In genomic region chr7:127614091-127614490, GRCm38 (mm10) we compare ENCODE assay signal across 8 mouse cellular contexts. TPM values are rescaled to one million over a fixed set of nuclear protein-coding genes. Genes with fewer than 3 reads are reported as not detected.
DNase-seq lines count a peak whose midpoint lies in the region; ATAC-seq and TF ChIP-seq lines count a peak whose summit lies in the region.

No protein-coding gene starts in this region.

- ATAC-seq in forebrain, postnatal 0 days, result no peak
- no peak for ATAC-seq in liver, embryonic 13.5 days (ENCODE audit: low read depth)
- no peak for ATAC-seq in cerebellum, adult (ENCODE audit: insufficient number of reproducible peaks, low FRiP score, low TSS enrichment)

- H3K27me3 ChIP-seq in CH12.LX (replicated peaks), result peaks cover 38% of the 10 kb centered on the region
- no peaks in the 10 kb centered on the region for H3K27me3 ChIP-seq in forebrain, postnatal 0 days (ENCODE audit: insufficient read depth, low read length)
- 0 out of 2 replicates have a peak, but pooled peaks cover 6% of the 10 kb centered on the region for H3K27me3 ChIP-seq in liver, embryonic 13.5 days

- H3K9me3 ChIP-seq in CH12.LX (replicated peaks; ENCODE audit: low read length), result peaks cover 9% of the 10 kb centered on the region
- no peaks in the 10 kb centered on the region for H3K9me3 ChIP-seq in forebrain, postnatal 0 days (ENCODE audit: low read length)
- H3K9me3 ChIP-seq in liver, embryonic 13.5 days (replicated peaks), result no peaks in the 10 kb centered on the region

- peak overlapping the region; percentile 77 for H3K4me3 ChIP-seq in gastrocnemius, adult 2 months
- H3K4me3 ChIP-seq in CH12.LX (replicated peaks in 1 of 3; ENCODE audit: low read depth in 2 of 3, low read length in 2 of 3, poor library complexity in 1 of 3), result peak overlapping the region in 2 of 3 experiments; percentile 38 to 67
- peak overlapping the region; percentile 100 for H3K4me3 ChIP-seq in forebrain, postnatal 0 days (ENCODE audit: low read depth, low read length)
- peak overlapping the region; percentile 78 for H3K4me3 ChIP-seq in liver, embryonic 13.5 days (replicated peaks)

- DNase-seq in gastrocnemius, adult 2 months, result peak; percentile 14
- no peak for DNase-seq in gastrocnemius, adult 8-10 months (ENCODE audit: low spot score in 2 of 2)
- DNase-seq in CH12.LX (ENCODE audit: extremely low read depth), result no peak
- no peak for DNase-seq in forebrain, postnatal 0 days
- DNase-seq in liver, embryonic 13.5 days, result no peak
- DNase-seq in frontal cortex, postnatal 36 days (ENCODE audit: low spot score in 2 of 2), result no peak
- DNase-seq in right cerebral cortex, adult 18-20 months, result no peak

- TF ChIP-seq EP300 in CH12.LX (IDR thresholded peaks at IDR 0.05; ENCODE audit: low read length), result no peak

- TF ChIP-seq RAD21 in CH12.LX (IDR thresholded peaks at IDR 0.05; ENCODE audit: low read depth, low read length), result no peak

- TF ChIP-seq POLR2A in CH12.LX (IDR thresholded peaks at IDR 0.05; ENCODE audit: low read depth, low read length), result no peak

- in situ Hi-C loops in CH12.LX (cut with MboI; ENCODE audit: low pct_ligation_motif_present, low pct_unique_long_range_greater_than_20kb, low sequenced_read_pairs), result no loop called here

- dilution Hi-C loops in CH12.LX (cut with MboI; ENCODE audit: extremely low pct_ligation_motif_present, extremely low pct_unique_long_range_greater_than_20kb, low sequenced_read_pairs), result no loop called here

- H3K4me1 ChIP-seq in CH12.LX (ENCODE audit: control insufficient read depth in 1 of 2, insufficient read depth in 2 of 2), result peaks cover 4 to 12% of the 10 kb centered on the region in 2 experiments; a peak in 2 of 4 replicates
- H3K4me1 ChIP-seq in forebrain, postnatal 0 days (ENCODE audit: insufficient read depth), result peaks cover 21% of the 10 kb centered on the region
- peaks cover 22% of the 10 kb centered on the region for H3K4me1 ChIP-seq in liver, embryonic 13.5 days (replicated peaks)

- TF ChIP-seq CTCF in gastrocnemius, adult 2 months (IDR thresholded peaks at IDR 0.05), result no peak
- no peak for TF ChIP-seq CTCF in CH12.LX (conservative IDR thresholded peaks at IDR 0.05 in 1 of 2, IDR thresholded peaks at IDR 0.05 in 1 of 2; ENCODE audit: low read depth in 2 of 2, low read length in 2 of 2)
- TF ChIP-seq CTCF in forebrain, postnatal 0 days (IDR thresholded peaks at IDR 0.05; ENCODE audit: low read depth), result no peak

- H3K36me3 ChIP-seq in CH12.LX (replicated peaks in 1 of 2; ENCODE audit: control insufficient read depth in 1 of 2, insufficient read depth in 1 of 2, low read length in 1 of 2), result peaks cover 14% of the 10 kb centered on the region in 2 experiments
- H3K36me3 ChIP-seq in forebrain, postnatal 0 days (ENCODE audit: insufficient read depth), result peaks cover 35% of the 10 kb centered on the region
- H3K36me3 ChIP-seq in liver, embryonic 13.5 days, result peaks cover 34% of the 10 kb centered on the region

- intact Hi-C loops in gastrocnemius, adult 2 months (cut with DNase I), result loop anchor here (1.0 kb wide), 1 partner anchor 23 kb away; no protein-coding TSS in a partner anchor

- H3K9ac ChIP-seq in CH12.LX (ENCODE audit: insufficient read depth, low read depth), result peak overlapping the region; percentile 97
- H3K9ac ChIP-seq in forebrain, postnatal 0 days, result peak overlapping the region; percentile 96
- H3K9ac ChIP-seq in liver, embryonic 13.5 days, result peak overlapping the region; percentile 87

- H3K4me2 ChIP-seq in CH12.LX (ENCODE audit: insufficient read depth, low read depth, poor library complexity, severe bottlenecking), result peak overlapping the region; percentile 86
- H3K4me2 ChIP-seq in forebrain, postnatal 0 days (ENCODE audit: low read depth), result peak overlapping the region; percentile 88
- H3K4me2 ChIP-seq in liver, embryonic 13.5 days, result peak overlapping the region; percentile 91

- peak overlapping the region; percentile 91 for H3K27ac ChIP-seq in gastrocnemius, adult 2 months
- H3K27ac ChIP-seq in CH12.LX (ENCODE audit: insufficient read depth, low read depth), result no peak overlapping the region
- no peak overlapping the region for H3K27ac ChIP-seq in forebrain, postnatal 0 days (ENCODE audit: low read depth, low read length)
- H3K27ac ChIP-seq in liver, embryonic 13.5 days, result peak overlapping the region; percentile 60

- 17% methylated on average over 8 of the region's 8 CpGs for WGBS in forebrain, postnatal 0 days
- 31% methylated on average over 8 of the region's 8 CpGs for WGBS in liver, embryonic 13.5 days (ENCODE audit: insufficient replicate concordance)

- H3K79me2 ChIP-seq in CH12.LX (replicated peaks; ENCODE audit: control insufficient read depth, extremely low read depth, insufficient read depth, poor library complexity, severe bottlenecking), result no peaks in the 10 kb centered on the region

TF ChIP-seq in CH12.LX, 34 proteins besides CTCF, POLR2A, EP300 and RAD21:
- TF ChIP-seq MAZ (IDR thresholded peaks at IDR 0.05; ENCODE audit: low read depth, low read length), result no peak
- TF ChIP-seq ZNF384 (IDR thresholded peaks at IDR 0.05; ENCODE audit: low read depth, low read length), result no peak
- no peak for TF ChIP-seq GABPA (IDR thresholded peaks at IDR 0.05; ENCODE audit: insufficient replicate concordance, low read depth, low read length)
- no peak for TF ChIP-seq TCF12 (IDR thresholded peaks at IDR 0.05; ENCODE audit: low read depth, low read length)
- no peak for TF ChIP-seq NELFE (IDR thresholded peaks at IDR 0.05; ENCODE audit: low read depth, low read length)
- no peak for TF ChIP-seq CHD1 (IDR thresholded peaks at IDR 0.05; ENCODE audit: low read depth, low read length)
- no peak for TF ChIP-seq PAX5 (IDR thresholded peaks at IDR 0.05; ENCODE audit: low read length)
- TF ChIP-seq E2F4 (IDR thresholded peaks at IDR 0.05; ENCODE audit: insufficient replicate concordance, low read depth, low read length), result no peak
- TF ChIP-seq HCFC1 (IDR thresholded peaks at IDR 0.05; ENCODE audit: low read depth, low read length), result no peak
- TF ChIP-seq UBTF (IDR thresholded peaks at IDR 0.05; ENCODE audit: low read depth, low read length), result no peak
- no peak for TF ChIP-seq SMC3 (IDR thresholded peaks at IDR 0.05; ENCODE audit: low read depth, low read length)
- no peak for TF ChIP-seq MXI1 (IDR thresholded peaks at IDR 0.05; ENCODE audit: low read depth, low read length)
- no peak for TF ChIP-seq POLR2AphosphoS2 (IDR thresholded peaks at IDR 0.05; ENCODE audit: low read depth, low read length)

RNA-seq across cellular contexts. Expression of gene Zfp629, which starts 1.5 kb away (rescaled TPM):
- total RNA-seq in gastrocnemius, adult 2 months (2021), result 1 to 10 TPM; 9.3 TPM
- total RNA-seq in gastrocnemius, adult 8-10 months (2022), result 1 to 10 TPM; 6.8 to 7.8 (median 7.4) TPM
- total RNA-seq in CH12.LX (2012; rRNA removed), result 2.4 and 3.2 TPM in 2 replicates
- 0.38 and 0.59 TPM in 2 replicates for total RNA-seq in CH12.LX (2014; rRNA removed)
- 0.48 and 0.94 TPM in 2 replicates for polyA plus RNA-seq in CH12.LX (2012; ENCODE audit: insufficient read length, low read depth)
- 27.6 and 35.7 TPM in 2 replicates for total RNA-seq in forebrain, postnatal 0 days (2014; rRNA removed)
- polyA plus RNA-seq in forebrain, postnatal 0 days (2015; fragmentation: Nextera tagmentation; extraction: Ambion mirVana), result 9.6 and 10.5 TPM in 2 replicates
- polyA plus RNA-seq in liver, embryonic 13.5 days (2015; fragmentation: Nextera tagmentation; extraction: Ambion mirVana), result 1.6 and 1.8 TPM in 2 replicates

RNA-seq across cellular contexts. Expression of gene Rnf40, which starts 25.5 kb away (rescaled TPM):
- total RNA-seq in gastrocnemius, adult 2 months (2021), result 10 to 100 TPM; 33.3 to 34.6 TPM
- 10 to 100 TPM; 28.6 to 32.3 (median 30.6) TPM for total RNA-seq in gastrocnemius, adult 8-10 months (2022)
- total RNA-seq in CH12.LX (2012; rRNA removed) (48.6 and 50.9 TPM in 2 replicates), CH12.LX (2014; rRNA removed) (39.3 and 40.6 TPM in 2 replicates)
- 73.0 and 95.2 TPM in 2 replicates for polyA plus RNA-seq in CH12.LX (2012; ENCODE audit: insufficient read length, low read depth)
- 49.8 and 60.1 TPM in 2 replicates for total RNA-seq in forebrain, postnatal 0 days (2014; rRNA removed)
- 34.5 and 37.8 TPM in 2 replicates for polyA plus RNA-seq in forebrain, postnatal 0 days (2015; fragmentation: Nextera tagmentation; extraction: Ambion mirVana)
- 18.8 and 25.3 TPM in 2 replicates for polyA plus RNA-seq in liver, embryonic 13.5 days (2015; fragmentation: Nextera tagmentation; extraction: Ambion mirVana)

RNA-seq across cellular contexts. Expression of gene Ccdc189, which starts 25.7 kb away (rescaled TPM):
- 1 to 10 TPM; 1.7 to 2.4 TPM for total RNA-seq in gastrocnemius, adult 2 months (2021)
- total RNA-seq in gastrocnemius, adult 8-10 months (2022), result 1 to 10 TPM; 2.0 to 2.6 (median 2.2) TPM
- total RNA-seq in CH12.LX (2012; rRNA removed) (2.2 and 2.9 TPM in 2 replicates), CH12.LX (2014; rRNA removed) (2.2 and 2.9 TPM in 2 replicates)
- polyA plus RNA-seq in CH12.LX (2012; ENCODE audit: insufficient read length, low read depth), result 2.0 and 2.1 TPM in 2 replicates
- 9.0 and 11.0 TPM in 2 replicates for total RNA-seq in forebrain, postnatal 0 days (2014; rRNA removed)
- polyA plus RNA-seq in forebrain, postnatal 0 days (2015; fragmentation: Nextera tagmentation; extraction: Ambion mirVana), result 10.1 and 16.0 TPM in 2 replicates
- polyA plus RNA-seq in liver, embryonic 13.5 days (2015; fragmentation: Nextera tagmentation; extraction: Ambion mirVana), result 7.3 TPM in 2 replicates

RNA-seq across cellular contexts. Expression of gene Phkg2, which starts 41.0 kb away (rescaled TPM):
- 10 to 100 TPM in 1 of 2 experiments, 1 to 10 TPM in 1; 8.3 to 10.8 TPM for total RNA-seq in gastrocnemius, adult 2 months (2021)
- total RNA-seq in gastrocnemius, adult 8-10 months (2022), result 10 to 100 TPM in 1 of 4 experiments, 1 to 10 TPM in 3; 8.0 to 10.6 (median 8.4) TPM
- 23.3 and 25.5 TPM in 2 replicates for total RNA-seq in CH12.LX (2012; rRNA removed)
- total RNA-seq in CH12.LX (2014; rRNA removed), result 33.1 and 34.7 TPM in 2 replicates
- polyA plus RNA-seq in CH12.LX (2012; ENCODE audit: insufficient read length, low read depth), result 65.0 and 67.2 TPM in 2 replicates
- 45.7 and 62.4 TPM in 2 replicates for total RNA-seq in forebrain, postnatal 0 days (2014; rRNA removed)
- 53.4 and 53.8 TPM in 2 replicates for polyA plus RNA-seq in forebrain, postnatal 0 days (2015; fragmentation: Nextera tagmentation; extraction: Ambion mirVana)
- 19.3 and 20.2 TPM in 2 replicates for polyA plus RNA-seq in liver, embryonic 13.5 days (2015; fragmentation: Nextera tagmentation; extraction: Ambion mirVana)

RNA-seq across cellular contexts. Expression of gene Tmem265, which starts 52.9 kb away (rescaled TPM):
- total RNA-seq in gastrocnemius, adult 2 months (2021), result not detected
- total RNA-seq in gastrocnemius, adult 8-10 months (2022), result not detected
- total RNA-seq in CH12.LX (2012; rRNA removed), result 0.93 TPM in 1 of 2 replicates, not detected in the other
- 2.3 and 3.0 TPM in 2 replicates for total RNA-seq in CH12.LX (2014; rRNA removed)
- not detected in 2 replicates for polyA plus RNA-seq in CH12.LX (2012; ENCODE audit: insufficient read length, low read depth)
- 2.4 and 2.8 TPM in 2 replicates for total RNA-seq in forebrain, postnatal 0 days (2014; rRNA removed)
- polyA plus RNA-seq in forebrain, postnatal 0 days (2015; fragmentation: Nextera tagmentation; extraction: Ambion mirVana), result 3.8 and 7.7 TPM in 2 replicates
- polyA plus RNA-seq in liver, embryonic 13.5 days (2015; fragmentation: Nextera tagmentation; extraction: Ambion mirVana), result 3.3 and 4.0 TPM in 2 replicates

Comparison
In these comparisons a context has a peak if more than half of its experiments do, and no peak if none do; other contexts are left out.
1. H3K27ac ChIP-seq: peak in gastrocnemius, adult 2 months (single experiment) and liver, embryonic 13.5 days (single experiment); none in CH12.LX (single experiment) and forebrain, postnatal 0 days (single experiment).
2. Peak in every context shown above with its lines, with median percentiles within 50 percentile points of each other: H3K4me3 ChIP-seq, H3K4me2 ChIP-seq and H3K9ac ChIP-seq.